Mouse (Mus musculus): ENCODE results near the gene Gm37419.

Gm37419 gene

DNA sequence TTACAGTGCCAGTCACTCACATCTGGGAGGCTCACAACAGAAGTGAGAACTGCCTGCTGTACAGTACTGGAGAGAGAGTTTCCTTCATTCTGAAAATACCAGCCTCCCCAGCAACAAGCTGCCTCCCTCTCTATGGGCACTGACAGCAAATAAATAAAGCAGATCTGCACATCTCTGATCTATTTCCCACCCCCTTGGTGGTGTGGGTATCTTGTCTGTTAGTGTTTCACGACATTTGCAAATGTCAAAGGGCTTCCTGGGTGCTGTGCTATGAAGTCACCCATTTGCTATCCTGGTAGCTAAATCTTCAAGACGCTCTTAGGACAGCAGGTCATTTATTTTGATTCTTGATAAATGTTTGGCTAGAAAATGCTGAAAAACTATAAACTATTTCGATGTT lies 8.9 kb downstream of the Gm37419 start:
- DNase-seq (ENCODE audit: low read depth), result peak; percentile 46

DNA sequence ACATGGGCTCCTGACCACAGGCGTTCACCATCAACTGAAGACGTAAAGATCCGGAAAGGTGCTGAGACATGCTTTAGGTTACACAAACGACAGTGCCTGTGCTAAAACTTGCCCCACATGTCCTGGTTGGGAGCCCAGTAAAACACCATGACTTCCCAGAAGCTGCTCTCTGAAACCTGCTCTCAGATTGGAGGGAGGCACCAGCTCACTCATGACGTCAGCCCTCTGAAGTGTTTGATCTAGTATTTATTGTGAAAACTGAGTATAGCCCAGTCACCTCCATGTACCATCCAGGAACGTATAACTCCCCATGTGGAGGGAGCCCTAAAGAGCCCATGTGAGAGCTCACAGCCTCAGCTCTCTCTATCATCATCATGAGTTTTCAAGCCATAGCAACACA lies 9.6 kb downstream of the Gm37419 start:
- DNase-seq (ENCODE audit: low read depth), result no peak

DNA sequence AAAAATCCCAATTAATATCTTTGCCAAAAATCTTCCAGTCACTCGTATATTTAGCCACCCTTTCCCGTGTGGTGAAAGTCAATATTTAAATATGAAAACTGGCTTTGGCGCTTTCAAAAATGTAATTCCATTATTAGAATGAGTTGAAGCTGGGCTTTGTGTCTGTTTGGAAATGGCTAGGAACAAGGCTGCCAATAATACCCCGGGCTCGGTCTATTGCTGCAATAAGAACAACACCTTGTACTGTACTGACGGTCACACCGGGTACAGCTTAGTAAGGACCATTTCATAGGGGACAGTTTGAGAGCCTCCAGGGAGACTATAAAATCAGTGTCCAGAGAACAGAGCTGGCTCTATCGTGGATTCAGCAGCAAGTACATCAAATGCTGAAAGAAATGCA lies 17.6 kb downstream of the Gm37419 start:
- DNase-seq (ENCODE audit: low read depth), result no peak

DNA sequence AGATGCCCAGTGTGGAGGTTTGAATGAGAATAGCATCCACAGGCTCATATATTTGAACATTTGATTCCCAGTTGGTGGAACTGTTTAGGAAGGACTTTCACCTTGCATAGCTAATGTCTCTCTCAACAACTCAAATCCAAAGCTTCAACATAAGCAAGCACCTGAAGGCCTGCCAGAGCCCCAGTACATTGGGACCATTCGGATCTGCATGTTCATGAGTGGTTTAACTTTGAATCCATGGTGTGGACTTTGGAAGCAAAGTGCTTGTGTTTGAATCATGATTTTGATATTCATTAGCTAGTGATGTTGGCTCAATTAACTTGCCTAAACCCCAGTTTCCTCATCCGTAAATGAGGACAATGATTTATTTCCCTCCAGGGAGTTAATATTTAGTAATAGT lies 21.6 kb downstream of the Gm37419 start:
- no peak for DNase-seq (ENCODE audit: low read depth)

DNA sequence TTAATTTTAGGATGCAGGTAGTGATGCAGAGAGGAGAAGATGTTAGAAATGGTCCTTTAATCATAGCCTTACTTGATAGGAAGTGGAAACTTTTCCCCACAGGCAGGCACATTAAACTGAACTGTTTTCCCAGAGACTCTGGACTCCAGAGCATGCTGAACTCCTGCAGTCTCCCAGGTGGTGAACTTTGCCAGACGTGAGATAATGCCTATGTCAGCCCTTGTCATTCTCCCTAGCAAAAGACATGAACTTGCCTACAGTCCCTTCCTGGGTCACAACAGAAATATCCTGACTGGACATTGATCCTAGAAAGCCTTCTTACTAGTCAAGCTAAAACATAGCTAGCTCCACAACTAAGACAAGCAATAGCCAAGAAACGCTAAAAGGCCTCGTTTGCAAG lies 23.0 kb downstream of the Gm37419 start:
- DNase-seq (ENCODE audit: low read depth), result no peak

DNA sequence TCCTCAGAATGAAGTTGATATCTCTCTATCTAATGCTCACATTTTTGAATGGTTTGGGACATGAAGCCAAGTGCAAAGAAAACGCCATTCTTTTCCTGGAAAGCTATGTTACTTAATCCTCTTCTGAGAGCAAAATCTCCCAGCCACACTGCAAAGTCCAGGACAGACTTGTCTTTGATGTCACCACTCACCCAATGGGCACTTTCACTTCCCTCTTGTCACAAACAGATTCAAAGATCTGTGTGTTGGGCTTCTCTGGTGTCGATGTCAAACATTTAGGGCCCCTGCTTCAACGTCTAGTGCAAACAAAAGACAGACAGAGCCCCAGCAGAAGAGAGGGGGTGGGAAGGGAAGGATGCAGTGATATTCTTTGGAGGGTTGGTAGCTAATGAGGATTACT lies 23.8 kb downstream of the Gm37419 start:
- no peak for DNase-seq (ENCODE audit: low read depth)

DNA sequence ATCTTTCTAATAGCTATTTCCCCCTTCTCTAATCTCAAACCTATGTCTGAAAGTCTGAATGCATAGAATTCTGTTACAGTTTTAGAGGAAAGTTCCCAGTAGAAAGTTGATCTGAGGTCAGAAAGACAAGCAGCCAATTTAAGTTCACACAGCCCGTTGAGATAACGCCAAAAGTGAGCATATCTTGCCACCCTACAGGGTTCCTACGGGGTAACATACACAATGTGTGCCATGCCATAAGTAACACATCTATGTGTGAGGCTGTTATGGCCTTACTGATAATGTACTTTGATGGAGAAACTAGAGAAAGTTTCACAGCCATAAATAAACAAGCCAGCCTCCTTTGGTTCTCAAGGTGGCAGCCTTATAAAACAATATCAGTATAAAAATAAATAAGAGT lies 26.1 kb downstream of the Gm37419 start:
- no peak for DNase-seq (ENCODE audit: low read depth)

DNA sequence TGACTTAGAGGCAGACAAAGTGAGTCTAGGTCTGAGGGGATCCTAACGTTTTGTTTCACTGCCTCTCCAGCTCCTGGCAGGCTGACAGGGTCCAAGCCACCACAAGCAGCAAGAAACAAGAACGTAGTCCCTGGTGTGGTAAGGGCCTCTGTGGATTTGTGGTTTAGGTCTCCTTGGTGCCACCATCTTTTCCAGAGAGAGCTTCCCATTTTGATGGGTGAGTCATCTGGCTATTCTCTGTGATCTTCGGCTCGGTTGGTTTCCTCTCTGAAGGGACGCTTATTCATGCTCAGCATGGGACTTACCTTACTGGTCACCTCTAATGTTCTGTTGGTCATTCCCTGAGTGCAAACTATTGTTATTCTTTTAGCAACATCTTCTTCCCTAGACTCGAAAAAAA lies 28.0 kb downstream of the Gm37419 start:
- DNase-seq (ENCODE audit: low read depth), result no peak

DNA sequence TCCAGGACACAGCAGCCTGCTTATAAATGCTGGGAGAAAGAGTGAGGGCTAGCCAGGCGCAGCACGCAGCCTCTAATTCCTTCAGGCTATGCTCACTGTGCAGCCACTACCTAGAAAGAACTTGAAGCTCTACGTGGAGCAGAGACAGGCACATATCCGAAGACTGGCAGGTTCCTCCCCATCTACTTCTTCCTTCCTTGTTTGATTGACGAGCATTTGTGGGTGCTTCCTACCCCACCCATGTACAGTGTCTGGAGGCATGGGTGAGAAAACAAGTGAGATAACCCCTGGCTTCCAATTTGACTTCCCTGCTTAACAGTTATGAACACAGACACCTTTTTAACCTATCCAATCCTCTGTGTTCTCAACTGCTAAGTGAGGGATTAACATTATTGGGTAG lies 28.5 kb downstream of the Gm37419 start:
- peak; percentile 18 for DNase-seq (ENCODE audit: low read depth)

DNA sequence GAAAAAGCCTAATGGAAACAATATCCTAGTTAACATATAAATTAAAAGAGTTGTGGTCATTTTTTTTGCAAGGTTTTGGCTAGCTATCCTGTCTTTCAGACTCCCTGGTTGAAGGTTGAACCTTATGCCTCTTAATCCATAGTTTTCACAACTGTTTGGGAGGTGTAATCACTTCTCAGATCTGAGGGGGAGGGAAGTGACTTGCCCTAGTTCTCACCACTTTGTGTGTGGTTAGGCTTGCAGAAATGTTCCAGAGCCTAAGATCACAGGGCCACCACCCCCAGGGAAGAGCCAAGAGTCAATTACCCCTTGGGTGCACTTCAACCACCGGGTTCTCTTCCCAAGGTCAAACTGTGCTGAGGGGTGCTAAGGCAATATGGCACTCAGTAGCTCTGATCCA lies 33.4 kb downstream of the Gm37419 start:
- no peak for DNase-seq (ENCODE audit: low read depth)

DNA sequence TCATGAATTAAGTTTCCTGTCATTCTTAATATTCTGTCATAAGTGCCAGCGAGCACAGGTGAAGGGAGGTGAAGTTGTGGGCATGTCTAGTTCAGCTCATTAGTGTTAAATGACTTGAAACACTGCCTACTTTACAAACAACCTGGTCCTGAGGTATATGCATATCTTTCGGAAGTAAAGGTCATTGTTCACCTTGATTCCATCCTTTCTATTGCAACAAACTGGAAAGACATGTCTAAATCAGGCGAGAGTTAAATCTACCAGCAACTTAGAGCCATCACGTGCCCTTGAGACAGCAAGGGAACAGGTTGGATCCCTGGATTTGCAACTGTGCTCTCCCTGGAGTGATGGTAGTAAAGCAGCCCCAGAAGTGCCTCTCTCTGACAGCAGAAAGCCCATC lies 34.3 kb downstream of the Gm37419 start:
- DNase-seq (ENCODE audit: low read depth), result no peak

DNA sequence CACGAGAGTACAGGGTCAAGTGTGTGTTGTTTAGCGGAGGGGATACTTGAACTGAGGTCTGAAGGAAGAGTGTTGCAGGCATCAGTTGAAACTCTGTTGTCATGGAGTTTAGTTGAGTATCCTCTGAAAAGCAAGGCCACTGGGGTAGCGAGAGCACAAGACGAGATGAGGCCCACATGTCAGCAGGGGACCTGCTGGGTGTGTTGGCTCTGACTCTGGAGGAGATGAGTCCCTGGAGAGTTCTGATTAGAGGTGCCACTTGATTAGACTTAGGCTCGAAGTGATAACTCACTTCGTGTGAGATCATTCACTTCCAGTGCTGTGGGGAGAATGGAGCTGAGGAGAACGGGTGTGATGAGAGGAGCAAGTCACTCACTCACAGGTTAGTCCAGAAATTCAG lies 37.2 kb downstream of the Gm37419 start:
- DNase-seq (ENCODE audit: low read depth), result no peak

DNA sequence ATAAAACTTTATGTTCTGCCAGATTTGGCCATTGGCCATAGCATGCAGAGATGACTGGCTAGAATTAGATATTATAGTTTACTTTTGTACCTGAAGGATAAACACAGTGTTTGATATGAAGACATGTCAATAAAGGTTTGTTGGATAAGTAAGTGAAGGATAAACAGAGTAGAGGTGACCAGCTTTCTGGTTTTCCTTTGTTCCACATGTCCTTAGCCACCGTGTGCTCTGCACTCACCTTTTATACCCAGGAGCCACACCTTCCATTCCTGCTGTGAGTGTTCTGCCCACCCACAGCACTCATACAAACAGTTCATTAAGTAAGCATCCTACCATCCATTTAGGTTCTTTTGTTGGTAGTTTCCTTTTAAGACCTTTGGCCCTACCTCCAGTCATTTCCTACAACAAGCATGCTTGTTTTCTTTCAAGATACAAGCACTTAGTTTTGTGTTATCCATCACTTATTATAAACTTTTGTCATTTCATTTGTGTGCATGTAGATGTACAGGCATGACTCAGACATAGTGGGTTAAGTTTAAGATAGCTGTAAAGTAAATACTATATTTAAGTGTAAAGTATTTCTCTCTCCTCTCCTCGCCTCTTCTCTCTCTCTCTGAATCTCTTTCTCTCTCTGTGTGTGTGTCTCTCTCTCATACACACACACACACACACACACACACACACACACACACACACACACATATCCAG lies 41.8 kb downstream of the Gm37419 start:
- no peak for DNase-seq (ENCODE audit: low read depth)

DNA sequence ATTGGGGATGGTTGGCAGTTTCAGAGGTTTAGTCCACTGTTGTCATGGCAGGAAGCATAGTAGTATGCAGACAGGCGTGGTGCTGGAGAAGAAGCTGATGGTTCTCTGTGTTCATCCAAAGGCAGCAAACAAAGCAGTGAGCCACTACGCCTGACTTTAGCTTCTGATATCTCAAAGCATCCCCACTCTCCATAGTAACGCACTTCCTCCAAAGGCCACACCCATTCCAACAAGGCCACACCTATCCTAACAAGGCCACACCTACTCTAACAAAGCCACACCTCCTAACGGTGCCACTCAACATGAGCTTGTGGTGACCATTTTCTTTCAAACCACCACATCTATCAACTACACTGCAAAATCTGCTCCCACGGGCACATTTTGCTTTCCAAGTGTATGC lies 45.0 kb downstream of the Gm37419 start:
- DNase-seq (ENCODE audit: low read depth), result no peak

DNA sequence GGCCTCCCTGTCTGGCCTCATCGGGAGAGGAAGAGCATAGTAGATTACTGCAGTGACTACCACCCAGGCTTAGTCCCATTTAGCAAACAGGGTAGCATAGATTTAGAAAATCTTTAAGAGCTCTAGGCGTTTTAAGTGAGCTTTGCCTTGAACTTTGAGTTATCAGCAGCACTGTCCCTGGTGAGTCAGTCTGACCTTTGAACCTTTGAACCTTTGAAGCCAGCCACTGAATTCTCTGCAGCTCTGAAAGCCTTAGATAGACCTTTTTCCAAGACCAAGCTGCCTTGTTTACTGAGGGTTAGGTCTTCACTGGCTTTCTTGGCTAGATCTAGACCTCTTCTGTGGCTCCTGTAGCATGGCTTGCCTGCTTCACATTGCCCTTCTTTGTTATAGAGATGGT lies 46.2 kb downstream of the Gm37419 start:
- no peak for DNase-seq (ENCODE audit: low read depth)

DNA sequence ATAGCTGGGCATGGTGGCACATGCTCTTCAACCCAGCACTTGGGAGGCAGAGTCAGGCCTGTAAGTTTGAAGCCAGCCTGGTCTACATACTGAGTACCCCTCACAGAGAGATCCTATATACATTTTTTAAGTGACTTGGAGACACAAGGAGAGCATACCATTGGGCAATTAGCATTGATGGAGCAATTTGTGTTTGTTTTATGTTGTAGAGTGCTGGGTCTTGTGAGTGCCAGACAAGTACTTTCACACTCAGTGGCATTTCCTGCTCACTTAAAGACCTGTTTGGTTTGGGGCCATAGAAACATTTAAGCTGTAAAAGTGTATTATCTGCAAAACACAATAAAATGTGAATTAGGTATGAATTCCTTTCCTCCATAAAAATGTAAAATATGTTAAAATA lies 47.5 kb downstream of the Gm37419 start:
- DNase-seq (ENCODE audit: low read depth), result no peak

DNA sequence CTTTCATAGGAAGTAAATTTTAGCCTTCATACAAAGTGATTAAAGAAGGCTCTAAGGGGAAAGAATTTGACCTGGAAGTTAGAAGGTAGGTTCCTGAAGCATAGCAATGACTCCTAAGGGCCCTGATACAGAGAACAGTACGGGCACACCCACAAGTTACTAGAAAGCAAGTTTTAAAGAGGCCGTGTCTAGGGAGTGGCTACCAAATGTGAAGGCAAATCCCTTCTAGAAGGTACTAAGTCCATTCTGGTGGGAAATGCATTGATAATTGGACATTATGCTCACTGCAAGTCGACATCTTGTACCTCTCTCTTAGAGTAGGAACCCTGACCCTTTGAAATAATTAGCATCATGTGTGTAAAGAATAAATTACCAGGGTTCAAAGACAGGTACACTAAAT lies 48.1 kb downstream of the Gm37419 start:
- no peak for DNase-seq (ENCODE audit: low read depth)
